Comparison of ENCODE assay signal across 22 mouse cellular contexts in genomic region chr17:74959481-74960245, GRCm38 (mm10). TPM values are rescaled to one million over a fixed set of nuclear protein-coding genes. Genes with fewer than 3 reads are reported as not detected.
DNase-seq lines count a peak whose midpoint lies in the region; ATAC-seq lines count a peak whose summit lies in the region.
"Had no signal": no experiment of that assay in that cellular context is flagged by ENCODE, and none has a peak within 500 bp of the region (broad histone marks: within the 10 kb centered on the region; RNA-seq: fewer than 3 reads in every experiment).

No protein-coding gene starts in this region.

- intact Hi-C loops in heart, postnatal 25 days (cut with DNase I): no loop called here

- no peaks in the 10 kb centered on the region for H3K27me3 ChIP-seq in forebrain, embryonic 16.5 days (replicated peaks; ENCODE audit: control insufficient read depth, insufficient read depth, low read length)
- H3K27me3 ChIP-seq: embryonic facial prominence, embryonic 12.5 days; midbrain, embryonic 13.5 days; stomach, embryonic 15.5 days had no signal

- H3K4me1 ChIP-seq in forebrain, embryonic 16.5 days (replicated peaks; ENCODE audit: control insufficient read depth, insufficient read depth, low read length): no peaks in the 10 kb centered on the region
- H3K4me1 ChIP-seq: embryonic facial prominence, embryonic 12.5 days; midbrain, embryonic 13.5 days; stomach, embryonic 15.5 days had no signal

- no peak overlapping the region for H3K27ac ChIP-seq in forebrain, embryonic 16.5 days (ENCODE audit: low read length)
- H3K27ac ChIP-seq: embryonic facial prominence, embryonic 12.5 days; hindbrain, embryonic 14.5 days; kidney, postnatal 0 days; layer of hippocampus, adult 2 months; midbrain, embryonic 13.5 days; stomach, embryonic 15.5 days had no signal

- H3K4me2 ChIP-seq in forebrain, embryonic 16.5 days (ENCODE audit: low read length): no peak overlapping the region
- H3K4me2 ChIP-seq: embryonic facial prominence, embryonic 12.5 days; hindbrain, embryonic 14.5 days; midbrain, embryonic 13.5 days; stomach, embryonic 15.5 days had no signal

- WGBS in forebrain, embryonic 16.5 days: 33% methylated on average over 6 of the region's 6 CpGs

- DNase-seq in gastrocnemius, postnatal 10 days: peak; percentile 12
- no peak for DNase-seq in gastrocnemius, adult 8-10 months (ENCODE audit: low spot score in 2 of 2)
- DNase-seq in lung, postnatal 10 days: peak; percentile 20
- DNase-seq in lung, postnatal 25 days (ENCODE audit: low spot score): no peak
- DNase-seq in adipocyte (ENCODE audit: low spot score): peak; percentile 52
- peak; percentile 7 for DNase-seq in skeletal muscle tissue, adult 2 months (ENCODE audit: low read depth, low spot score)
- DNase-seq in heart, postnatal 25 days (ENCODE audit: low spot score): no peak
- DNase-seq: adrenal gland, adult 8-10 months; B cell, adult 2 months; cerebellum, adult 18-20 months; heart, postnatal 10 days; kidney, adult 11 months; liver; lung, adult 18-20 months; thymus, adult 2 months had no signal

- no peaks in the 10 kb centered on the region for H3K36me3 ChIP-seq in forebrain, embryonic 16.5 days (ENCODE audit: control insufficient read depth, insufficient read depth)
- H3K36me3 ChIP-seq: embryonic facial prominence, embryonic 12.5 days; midbrain, embryonic 13.5 days; stomach, embryonic 15.5 days had no signal

- no peak overlapping the region for H3K9ac ChIP-seq in forebrain, embryonic 16.5 days (replicated peaks; ENCODE audit: low read depth, low read length)
- H3K9ac ChIP-seq: embryonic facial prominence, embryonic 12.5 days; hindbrain, embryonic 14.5 days; midbrain, embryonic 13.5 days; stomach, embryonic 15.5 days had no signal

- ATAC-seq in forebrain, embryonic 16.5 days: no peak
- ATAC-seq: midbrain, embryonic 13.5 days had no signal

- no peaks in the 10 kb centered on the region for H3K9me3 ChIP-seq in forebrain, embryonic 16.5 days (ENCODE audit: control insufficient read depth, low read length)
- H3K9me3 ChIP-seq: embryonic facial prominence, embryonic 12.5 days; midbrain, embryonic 13.5 days; stomach, embryonic 15.5 days had no signal

- no peak overlapping the region for H3K4me3 ChIP-seq in forebrain, embryonic 16.5 days (replicated peaks; ENCODE audit: low read length)
- H3K4me3 ChIP-seq: embryonic facial prominence, embryonic 12.5 days; layer of hippocampus, adult 2 months; midbrain, embryonic 13.5 days; stomach, embryonic 15.5 days had no signal

RNA-seq across cellular contexts. Expression of gene Ltbp1, which starts 45.7 kb away (rescaled TPM):
- total RNA-seq in gastrocnemius, postnatal 10 days (2021): 10 to 100 TPM; 24.6 to 29.1 TPM
- total RNA-seq in gastrocnemius, adult 8-10 months (2022): 1 to 10 TPM; 4.7 to 9.1 (median 6.5) TPM
- polyA plus RNA-seq in forebrain, embryonic 16.5 days (2015; fragmentation: Nextera tagmentation; extraction: Ambion mirVana): 2.3 and 4.3 TPM in 2 replicates
- total RNA-seq in heart, postnatal 25 days (2021): 10 to 100 TPM; 41.5 to 44.7 TPM

Comparison
In these comparisons a context has a peak if more than half of its experiments do, and no peak if none do; other contexts are left out.
1. DNase-seq: peak in gastrocnemius, postnatal 10 days (single experiment), lung, postnatal 10 days (single experiment), adipocyte (single experiment) and skeletal muscle tissue, adult 2 months (single experiment); none in gastrocnemius, adult 8-10 months (0 of 2), lung, postnatal 25 days (single experiment) and heart, postnatal 25 days (single experiment).